Mouse (Mus musculus) G1E (cell line): Measurements from ENCODE around the gene Sppl2b. TPM values are rescaled to one million over a fixed set of nuclear protein-coding genes. Genes with fewer than 3 reads are reported as not detected.

Experiments used
- ATAC-seq: 2 replicates; pipeline ENCODE4 v1.8.0; 2016; ENCODE audit warnings: mild to moderate bottlenecking; ENCODE audit not compliant: insufficient number of reproducible peaks, poor library complexity, low FRiP score, severe bottlenecking; ENCODE audit errors: extremely low read depth
- DNase-seq: peaks from one replicate; pipeline ENCODE4 v3.0.0; 2012; ENCODE audit warnings: low spot score
- H3K27me3 ChIP-seq: 2 replicates; pipeline ENCODE4 v1.6.1; 2012; ENCODE audit warnings: mild to moderate bottlenecking, low read length, inconsistent platforms; ENCODE audit not compliant: insufficient read depth
- H3K36me3 ChIP-seq: replicated peaks from 2 replicates; pipeline ENCODE3; 2012; ENCODE audit warnings: mild to moderate bottlenecking, inconsistent platforms
- H3K4me1 ChIP-seq: 2 replicates; pipeline ENCODE4 v1.6.1; 2012; ENCODE audit warnings: low read depth, low read length, inconsistent platforms, mixed read lengths; ENCODE audit not compliant: insufficient read depth
- H3K4me3 ChIP-seq: 2 replicates; pipeline ENCODE4 v1.5.1; 2012; ENCODE audit warnings: low read depth, mild to moderate bottlenecking, inconsistent platforms, low read length, moderate library complexity, mixed read lengths
- H3K9me3 ChIP-seq: replicated peaks from 2 replicates; pipeline ENCODE4 v1.6.1; 2012; ENCODE audit warnings: inconsistent platforms
- CTCF ChIP-seq: IDR thresholded peaks from 2 replicates; pipeline ENCODE4 v1.5.1; 2012; ENCODE audit warnings: low read depth, low read length, inconsistent platforms, mixed read lengths
- GATA1 ChIP-seq: IDR thresholded peaks from 2 replicates; pipeline ENCODE4 v1.6.1; 2012; ENCODE audit warnings: borderline replicate concordance, low read length, inconsistent platforms, mixed read lengths
- GATA2 ChIP-seq: IDR thresholded peaks from 2 replicates; pipeline ENCODE4 v1.6.1; 2012; ENCODE audit warnings: low read depth, low read length, inconsistent platforms, borderline replicate concordance
- POLR2AphosphoS5 ChIP-seq: IDR thresholded peaks from 2 replicates; pipeline ENCODE4 v1.6.1; 2012; ENCODE audit warnings: low read depth, low read length, inconsistent platforms; ENCODE audit not compliant: insufficient replicate concordance
- TAL1 ChIP-seq: conservative IDR thresholded peaks from 2 replicates; pipeline ENCODE4 v1.6.1; 2012; ENCODE audit warnings: low read depth, low read length, inconsistent platforms, mixed read lengths
- polyA plus RNA-seq: library from polyadenylated mRNA; stranded (reverse); fragments of >175 nt; gene quantifications from 2 replicates; pipeline ENCODE4 v1.2.3, GENCODE M21; 2012
- total RNA-seq, 2 experiments: library from RNA; stranded (forward) in 1 of 2; stranded (reverse) in 1 of 2; fragments of 200-1000 nt in 1 of 2; fragments of >200 nt in 1 of 2; fragmentation: Nextera tagmentation in 1 of 2; gene quantifications; 2 replicates each; pipeline ENCODE4 v1.2.3; 2014 to 2017

The Sppl2b gene
- total and polyA plus RNA-seq, 3 experiments = 18.0 to 76.6 (median 55.1) TPM

GRCm38 (mm10) chr10:80857848-80858247 is 2.8 kb downstream of the Sppl2b start:
- TF ChIP-seq CTCF (no peak), GATA1 (no peak), TAL1 (no peak), POLR2AphosphoS5 (no peak), GATA2 (no peak)
- Histone ChIP-seq H3K9me3 (no peaks in the 10 kb centered on the region), H3K36me3 (peaks cover 69% of the 10 kb centered on the region), H3K4me1 (peaks cover 92% of the 10 kb centered on the region), H3K4me3 (peak overlapping the region; percentile 80; the same call in 1 of the 2 replicates), H3K27me3 (no peaks in the 10 kb centered on the region)
- peak; percentile 39 for DNase-seq
- no peak for ATAC-seq

- Histone ChIP-seq H3K27me3 (no peaks in the 10 kb centered on the region), H3K4me3 (peak overlapping the region; percentile 80; the same call in 1 of the 2 replicates), H3K9me3 (no peaks in the 10 kb centered on the region), H3K4me1 (peaks cover 91% of the 10 kb centered on the region), H3K36me3 (peaks cover 69% of the 10 kb centered on the region)
- peak; percentile 68 for DNase-seq
- peak; percentile 51 for ATAC-seq
- TF ChIP-seq GATA1 (no peak), TAL1 (peak; percentile 60)
These were observed 3.4 kb downstream of the Sppl2b start for GRCm38 (mm10) chr10:80858350-80858935.

GRCm38 (mm10) chr10:80862305-80862704 is 7.2 kb downstream of the Sppl2b start:
- H3K36me3 ChIP-seq = peaks cover 92% of the 10 kb centered on the region
- H3K27me3 ChIP-seq = no peaks in the 10 kb centered on the region
- peaks cover 79% of the 10 kb centered on the region for H3K4me1 ChIP-seq
- no peak for ATAC-seq
- no peak overlapping the region; the same call in 1 of the 2 replicates for H3K4me3 ChIP-seq
- no peak for TF ChIP-seq GATA1
- no peak for TF ChIP-seq CTCF
- TF ChIP-seq GATA2 = no peak
- TF ChIP-seq POLR2AphosphoS5 = no peak
- TF ChIP-seq TAL1 = no peak
- H3K9me3 ChIP-seq = no peaks in the 10 kb centered on the region
- no peak for DNase-seq

- DNase-seq (no peak), ATAC-seq (no peak)
- TF ChIP-seq GATA2 = no peak
- Histone ChIP-seq H3K9me3 (no peaks in the 10 kb centered on the region), H3K4me3 (peak overlapping the region; percentile 10; the same call in 1 of the 2 replicates), H3K4me1 (peaks cover 62% of the 10 kb centered on the region), H3K27me3 (no peaks in the 10 kb centered on the region), H3K36me3 (peaks cover 94% of the 10 kb centered on the region)
These were observed 9.4 kb downstream of the Sppl2b start for GRCm38 (mm10) chr10:80864446-80864845.

GRCm38 (mm10) chr10:80870993-80871392 is 15.9 kb downstream of the Sppl2b start:
- H3K27me3 ChIP-seq = peaks cover 23% of the 10 kb centered on the region
- H3K4me3 ChIP-seq = no peak overlapping the region
- ATAC-seq (no peak), DNase-seq (no peak)
- peaks cover 35% of the 10 kb centered on the region for H3K36me3 ChIP-seq
- H3K9me3 ChIP-seq = no peaks in the 10 kb centered on the region
- TF ChIP-seq GATA2 = no peak
- no peak for TF ChIP-seq GATA1
- TF ChIP-seq TAL1 = no peak
- H3K4me1 ChIP-seq = peaks cover 22% of the 10 kb centered on the region

GRCm38 (mm10) chr10:80871581-80871980 is 16.5 kb downstream of the Sppl2b start, which contains the start of gene Tmprss9:
TSS of gene Tmprss9 (plus strand) at chr10:80871848.
- H3K27me3 ChIP-seq = peaks cover 23% of the 10 kb centered on the region
- peaks cover 22% of the 10 kb centered on the region for H3K4me1 ChIP-seq
- no peak within 1 kb of the TSS for H3K4me3 ChIP-seq
- H3K36me3 ChIP-seq = peaks cover 29% of the 10 kb centered on the region
- TF ChIP-seq POLR2AphosphoS5 (no peak), TAL1 (no peak), GATA2 (no peak), CTCF (no peak), GATA1 (no peak)
- H3K9me3 ChIP-seq = no peaks in the 10 kb centered on the region
- no peak for DNase-seq
- no peak for ATAC-seq

- Histone ChIP-seq H3K4me3 (no peak overlapping the region), H3K9me3 (no peaks in the 10 kb centered on the region), H3K4me1 (peaks cover 29% of the 10 kb centered on the region), H3K36me3 (peaks cover 5% of the 10 kb centered on the region), H3K27me3 (peaks cover 30% of the 10 kb centered on the region)
- TF ChIP-seq POLR2AphosphoS5 (no peak), GATA1 (no peak), GATA2 (no peak), TAL1 (no peak), CTCF (no peak)
- ATAC-seq (no peak), DNase-seq (no peak)
These were observed 19.0 kb downstream of the Sppl2b start for GRCm38 (mm10) chr10:80874035-80874434.
